ENCODE assay signal across 8 mouse cellular contexts in genomic region chr5:110840465-110840864, GRCm38 (mm10). TPM values are rescaled to one million over a fixed set of nuclear protein-coding genes. Genes with fewer than 3 reads are reported as not detected.
DNase-seq lines count a peak whose midpoint lies in the region; ATAC-seq and TF ChIP-seq lines count a peak whose summit lies in the region.

No protein-coding gene starts in this region.

- H3K4me1 ChIP-seq in forebrain, embryonic 13.5 days: peaks cover 21% of the 10 kb centered on the region
- peaks cover 11% of the 10 kb centered on the region for H3K4me1 ChIP-seq in intestine, embryonic 14.5 days (replicated peaks; ENCODE audit: control insufficient read depth, insufficient read depth, low read length)
- H3K4me1 ChIP-seq in liver, adult 2 months (ENCODE audit: control insufficient read depth, insufficient read depth, low read length): peaks cover 5% of the 10 kb centered on the region

- peak overlapping the region; percentile 83 for H3K4me2 ChIP-seq in forebrain, embryonic 13.5 days
- peak overlapping the region; percentile 60 for H3K4me2 ChIP-seq in intestine, embryonic 14.5 days (ENCODE audit: low read length)
- peak overlapping the region; percentile 78 for H3K4me2 ChIP-seq in myocyte (ENCODE audit: low read depth)

- no peak overlapping the region for H3ac ChIP-seq in myocyte (ENCODE audit: control insufficient read depth, insufficient read length)

- H3K36me3 ChIP-seq in forebrain, embryonic 13.5 days (ENCODE audit: poor library complexity, severe bottlenecking): peaks cover 25% of the 10 kb centered on the region
- H3K36me3 ChIP-seq in intestine, embryonic 14.5 days (ENCODE audit: control insufficient read depth, insufficient read depth, low read length): peaks cover 21% of the 10 kb centered on the region
- no peaks in the 10 kb centered on the region for H3K36me3 ChIP-seq in liver, adult 2 months (ENCODE audit: control insufficient read depth, insufficient read depth, low read length)
- H3K36me3 ChIP-seq in myocyte (ENCODE audit: control insufficient read depth, insufficient read depth): no peaks in the 10 kb centered on the region

- 8% methylated on average over 4 of the region's 4 CpGs for WGBS in forebrain, embryonic 13.5 days
- WGBS in intestine, embryonic 14.5 days: 9% methylated on average over 4 of the region's 4 CpGs
- WGBS in liver, adult 2 months: 11% methylated on average over 4 of the region's 4 CpGs

- H3K9ac ChIP-seq in forebrain, embryonic 13.5 days: peak overlapping the region; percentile 65
- H3K9ac ChIP-seq in intestine, embryonic 14.5 days (ENCODE audit: low read length): peak overlapping the region; percentile 56
- H3K9ac ChIP-seq in liver, adult 2 months (ENCODE audit: low read depth, low read length): peak overlapping the region; percentile 38; the same call in 1 of the 2 replicates

- H3K27ac ChIP-seq in forebrain, embryonic 13.5 days: peak overlapping the region; percentile 74; the same call in 1 of the 2 replicates
- H3K27ac ChIP-seq in intestine, embryonic 14.5 days (ENCODE audit: low read depth): peak overlapping the region; percentile 83
- no peak overlapping the region for H3K27ac ChIP-seq in liver, adult 2 months (replicated peaks; ENCODE audit: insufficient read depth, low read depth, low read length)

- no peaks in the 10 kb centered on the region for H3K27me3 ChIP-seq in forebrain, embryonic 13.5 days
- H3K27me3 ChIP-seq in intestine, embryonic 14.5 days (replicated peaks; ENCODE audit: control insufficient read depth, insufficient read depth, low read length): no peaks in the 10 kb centered on the region
- no peaks in the 10 kb centered on the region for H3K27me3 ChIP-seq in liver, adult 2 months (ENCODE audit: control insufficient read depth, insufficient read depth, low read length)
- no peaks in the 10 kb centered on the region for H3K27me3 ChIP-seq in myocyte (ENCODE audit: control insufficient read depth, insufficient read depth, insufficient read length)

- DNase-seq in 3T3-L1 (ENCODE audit: low read depth, low spot score): peak; percentile 77
- peak; percentile 73 for DNase-seq in c-Kit-positive CD71-negative TER-119-negative erythroid progenitor cells, embryonic 14.5 days (ENCODE audit: low read depth)
- peak; percentile 67 for DNase-seq in intestine, embryonic 14.5 days (ENCODE audit: low spot score)
- DNase-seq in liver, adult 2 months (ENCODE audit: extremely low read depth, low read depth, low spot score): peak; percentile 24
- peak; percentile 75 for DNase-seq in thymus, postnatal 25 days

- H3K4me3 ChIP-seq in forebrain, embryonic 13.5 days: peak overlapping the region; percentile 62
- peak overlapping the region; percentile 62 for H3K4me3 ChIP-seq in intestine, embryonic 14.5 days (ENCODE audit: low read depth, low read length)
- peak overlapping the region; percentile 58 for H3K4me3 ChIP-seq in liver, adult 2 months (ENCODE audit: insufficient read depth, low read depth, low read length)
- H3K4me3 ChIP-seq in myocyte: peak overlapping the region; percentile 43

- no peaks in the 10 kb centered on the region; the same call in 1 of the 2 replicates for H3K9me3 ChIP-seq in forebrain, embryonic 13.5 days (replicated peaks)
- H3K9me3 ChIP-seq in intestine, embryonic 14.5 days (ENCODE audit: control insufficient read depth, low read length): no peaks in the 10 kb centered on the region

- TF ChIP-seq CTCF in liver, adult 2 months (IDR thresholded peaks at IDR 0.05; ENCODE audit: low read depth, low read length): peak; percentile 59; the same call in 1 of the 2 replicates

- ATAC-seq in CD4-positive, CD25-positive, alpha-beta regulatory T cell, adult 4 months: peak; percentile 21
- no peak for ATAC-seq in forebrain, embryonic 13.5 days
- no peak for ATAC-seq in intestine, embryonic 14.5 days (replicated peaks; ENCODE audit: low FRiP score, low TSS enrichment, low read depth)

- no peaks in the 10 kb centered on the region for H3K79me2 ChIP-seq in liver, adult 2 months (ENCODE audit: control insufficient read depth, insufficient read depth, low read length)
- H3K79me2 ChIP-seq in myocyte (ENCODE audit: control insufficient read depth, insufficient read depth): no peaks in the 10 kb centered on the region

- no peak for TF ChIP-seq POLR2A in liver, adult 2 months (IDR thresholded peaks at IDR 0.05; ENCODE audit: extremely low read depth, insufficient read depth, low read length)
- TF ChIP-seq POLR2A in myocyte (IDR thresholded peaks at IDR 0.05; ENCODE audit: insufficient read length, low read depth): no peak

TF ChIP-seq in myocyte, 11 proteins besides CTCF, POLR2A, EP300 and RAD21:
- no peak for TF ChIP-seq TCF3 (IDR thresholded peaks at IDR 0.05; ENCODE audit: insufficient read length, low read depth)
- TF ChIP-seq MYOG (IDR thresholded peaks at IDR 0.05; ENCODE audit: control insufficient read depth in 1 of 3, insufficient read depth in 1 of 3, insufficient read length in 2 of 3, low read depth in 2 of 3): no peak
- TF ChIP-seq USF1 (IDR thresholded peaks at IDR 0.05; ENCODE audit: low read depth): peak; percentile 77
- TF ChIP-seq CEBPB (IDR thresholded peaks at IDR 0.05; ENCODE audit: insufficient read depth, poor library complexity, severe bottlenecking): no peak
- TF ChIP-seq REST (IDR thresholded peaks at IDR 0.05; ENCODE audit: insufficient read depth, insufficient read length): no peak

RNA-seq across cellular contexts. Expression of gene Chek2, which starts 0.7 kb away (rescaled TPM):
- 1 to 10 TPM; 4.1 to 4.4 TPM for polyA plus RNA-seq in CD4-positive, CD25-positive, alpha-beta regulatory T cell, adult 4 months (2017; shearing (Covaris generic))
- polyA plus RNA-seq in forebrain, embryonic 13.5 days (2015; fragmentation: Nextera tagmentation; extraction: Ambion mirVana): 25.9 and 28.9 TPM in 2 replicates
- polyA plus RNA-seq in intestine, embryonic 14.5 days (2014; fragmentation: Nextera tagmentation; extraction: Ambion mirVana): 35.8 and 37.8 TPM in 2 replicates
- total RNA-seq in liver, adult 2 months (2014; rRNA removed): 2.6 and 3.6 TPM in 2 replicates
- 1.5 and 1.6 TPM in 2 replicates for polyA plus RNA-seq in liver, adult 2 months (2012; rRNA removed)
- 6.2 TPM for polyA plus RNA-seq in myocyte (2012; fragmentation: generic; extraction: Trizol)

RNA-seq across cellular contexts. Expression of gene Hscb, which starts 0.9 kb away (rescaled TPM):
- polyA plus RNA-seq in CD4-positive, CD25-positive, alpha-beta regulatory T cell, adult 4 months (2017; shearing (Covaris generic)): 10 to 100 TPM; 42.4 to 43.5 TPM
- polyA plus RNA-seq in forebrain, embryonic 13.5 days (2015; fragmentation: Nextera tagmentation; extraction: Ambion mirVana): 15.6 and 16.9 TPM in 2 replicates
- 28.7 and 29.3 TPM in 2 replicates for polyA plus RNA-seq in intestine, embryonic 14.5 days (2014; fragmentation: Nextera tagmentation; extraction: Ambion mirVana)
- total RNA-seq in liver, adult 2 months (2014; rRNA removed): 5.7 and 11.2 TPM in 2 replicates
- 5.0 and 6.6 TPM in 2 replicates for polyA plus RNA-seq in liver, adult 2 months (2012; rRNA removed)
- 24.2 TPM for polyA plus RNA-seq in myocyte (2012; fragmentation: generic; extraction: Trizol)

RNA-seq across cellular contexts. Expression of gene Ulk1, which starts 30.6 kb away (rescaled TPM):
- polyA plus RNA-seq in CD4-positive, CD25-positive, alpha-beta regulatory T cell, adult 4 months (2017; shearing (Covaris generic)): 10 to 100 TPM; 10.4 to 15.7 TPM
- polyA plus RNA-seq in forebrain, embryonic 13.5 days (2015; fragmentation: Nextera tagmentation; extraction: Ambion mirVana): 32.4 and 38.2 TPM in 2 replicates
- 24.8 and 29.2 TPM in 2 replicates for polyA plus RNA-seq in intestine, embryonic 14.5 days (2014; fragmentation: Nextera tagmentation; extraction: Ambion mirVana)
- 29.0 and 38.7 TPM in 2 replicates for total RNA-seq in liver, adult 2 months (2014; rRNA removed)
- polyA plus RNA-seq in liver, adult 2 months (2012; rRNA removed): 33.8 and 44.4 TPM in 2 replicates
- polyA plus RNA-seq in myocyte (2012; fragmentation: generic; extraction: Trizol): 23.9 TPM

RNA-seq across cellular contexts. Expression of gene Ttc28, which starts 39.1 kb away (rescaled TPM):
- polyA plus RNA-seq in CD4-positive, CD25-positive, alpha-beta regulatory T cell, adult 4 months (2017; shearing (Covaris generic)): 1 to 10 TPM; 4.1 to 4.4 TPM
- polyA plus RNA-seq in forebrain, embryonic 13.5 days (2015; fragmentation: Nextera tagmentation; extraction: Ambion mirVana): 22.8 and 23.2 TPM in 2 replicates
- 13.0 and 14.0 TPM in 2 replicates for polyA plus RNA-seq in intestine, embryonic 14.5 days (2014; fragmentation: Nextera tagmentation; extraction: Ambion mirVana)
- total RNA-seq in liver, adult 2 months (2014; rRNA removed): 0.83 and 2.7 TPM in 2 replicates
- polyA plus RNA-seq in liver, adult 2 months (2012; rRNA removed): 0.45 and 0.81 TPM in 2 replicates
- 8.5 TPM for polyA plus RNA-seq in myocyte (2012; fragmentation: generic; extraction: Trizol)

Comparison
In these comparisons a context has a peak if more than half of its experiments do, and no peak if none do; other contexts are left out.
1. DNase-seq: peak in every context shown above with its lines; median percentile 77 in 3T3-L1; 75 in thymus, postnatal 25 days; 73 in c-Kit-positive CD71-negative TER-119-negative erythroid progenitor cells, embryonic 14.5 days; 67 in intestine, embryonic 14.5 days; 24 in liver, adult 2 months.